11 mouse cellular contexts compared by ENCODE assay signal in genomic region chr6:135228465-135228941, GRCm38 (mm10). TPM values are rescaled to one million over a fixed set of nuclear protein-coding genes. Genes with fewer than 3 reads are reported as not detected.
DNase-seq lines count a peak whose midpoint lies in the region; ATAC-seq and TF ChIP-seq lines count a peak whose summit lies in the region.
"Had no signal": no experiment of that assay in that cellular context is flagged by ENCODE, and none has a peak within 500 bp of the region (broad histone marks: within the 10 kb centered on the region; RNA-seq: fewer than 3 reads in every experiment).

No protein-coding gene starts in this region.

- no peaks in the 10 kb centered on the region for H3K27me3 ChIP-seq in Patski
- no peaks in the 10 kb centered on the region for H3K27me3 ChIP-seq in embryonic facial prominence, embryonic 14.5 days (replicated peaks; ENCODE audit: control insufficient read depth, insufficient read depth, low read length)
- H3K27me3 ChIP-seq: embryonic facial prominence, embryonic 12.5 days; limb, embryonic 13.5 days had no signal

- CTCF ChIA-PET in Patski (lab: Charles Lee), result no interaction called here

- H3K4me1 ChIP-seq in embryonic facial prominence, embryonic 14.5 days (ENCODE audit: control insufficient read depth, insufficient read depth, low read length), result peaks cover 7% of the 10 kb centered on the region; the same call in 1 of the 2 replicates

- peak; percentile 53 for ATAC-seq in Patski
- 0 out of 2 replicates have a peak, but pooled peaks have one; percentile 47 for ATAC-seq in embryonic facial prominence, embryonic 14.5 days (ENCODE audit: low read depth)
- peak; percentile 23; the same call in 1 of the 2 replicates for ATAC-seq in megakaryocyte-erythroid progenitor cell, adult 5-6 weeks (replicated peaks; ENCODE audit: low FRiP score, low TSS enrichment, poor library complexity, severe bottlenecking)

- POLR2A ChIA-PET in Patski (lab: Charles Lee), result no interaction called here

- TF ChIP-seq CTCF in layer of hippocampus, adult 2 months (conservative IDR thresholded peaks at IDR 0.05), result no peak
- no peak for TF ChIP-seq CTCF in Patski (IDR thresholded peaks at IDR 0.05)

- no peak overlapping the region for H3K4me3 ChIP-seq in layer of hippocampus, adult 2 months
- no peak overlapping the region for H3K4me3 ChIP-seq in embryonic facial prominence, embryonic 14.5 days (ENCODE audit: low read depth, low read length)
- H3K4me3 ChIP-seq: embryonic facial prominence, embryonic 12.5 days; limb, embryonic 13.5 days had no signal

- H3K9me3 ChIP-seq in embryonic facial prominence, embryonic 14.5 days (ENCODE audit: control insufficient read depth, low read length), result no peaks in the 10 kb centered on the region
- H3K9me3 ChIP-seq: embryonic facial prominence, embryonic 12.5 days; limb, embryonic 13.5 days had no signal

- peaks cover 46% of the 10 kb centered on the region for H3K36me3 ChIP-seq in embryonic facial prominence, embryonic 14.5 days (ENCODE audit: control insufficient read depth, insufficient read depth, low read length)

- no peak overlapping the region for H3K9ac ChIP-seq in embryonic facial prominence, embryonic 14.5 days (ENCODE audit: low read depth, low read length)
- H3K9ac ChIP-seq: embryonic facial prominence, embryonic 12.5 days; limb, embryonic 13.5 days had no signal

- H3K27ac ChIP-seq in layer of hippocampus, adult 2 months, result peak overlapping the region; percentile 60
- H3K27ac ChIP-seq in embryonic facial prominence, embryonic 14.5 days (replicated peaks; ENCODE audit: low read depth, low read length), result no peak overlapping the region
- H3K27ac ChIP-seq: embryonic facial prominence, embryonic 12.5 days; limb, embryonic 13.5 days had no signal

- 61% methylated on average over 10 of the region's 10 CpGs for WGBS in embryonic facial prominence, embryonic 14.5 days

- in situ Hi-C loops in Patski (cut with MboI; ENCODE audit: low pct_unique_long_range_greater_than_20kb), result loop anchor here (25.0 kb wide), 1 partner anchor 909 kb away; no protein-coding TSS in a partner anchor

- H3K4me2 ChIP-seq in embryonic facial prominence, embryonic 14.5 days (ENCODE audit: low read depth, low read length), result no peak overlapping the region
- H3K4me2 ChIP-seq: embryonic facial prominence, embryonic 12.5 days; limb, embryonic 13.5 days had no signal

- DNase-seq in layer of hippocampus, adult 2 months (ENCODE audit: low spot score in 2 of 2), result no peak
- DNase-seq in layer of hippocampus, adult 11-12 months (ENCODE audit: low spot score), result no peak
- no peak for DNase-seq in Patski (ENCODE audit: low read depth, low spot score)
- DNase-seq in embryonic facial prominence, embryonic 14.5 days (ENCODE audit: low spot score), result no peak
- no peak for DNase-seq in adrenal gland, postnatal 14 days
- no peak for DNase-seq in gastrocnemius, postnatal 4 days (ENCODE audit: low spot score in 2 of 2)
- DNase-seq in urinary bladder, postnatal 36 days (ENCODE audit: low spot score in 2 of 2), result no peak
- DNase-seq: heart, postnatal 10 days had no signal

RNA-seq across cellular contexts. Expression of gene Gsg1, which starts 25.6 kb away (rescaled TPM):
- under 1 TPM in 1 of 2 experiments, not detected in 1; 0.47 TPM for total RNA-seq in layer of hippocampus, adult 2 months (2021)
- 0.05 TPM for polyA plus RNA-seq in Patski (2021)
- polyA plus RNA-seq in embryonic facial prominence, embryonic 14.5 days (2014; fragmentation: Nextera tagmentation; extraction: Ambion mirVana), result 0.93 and 1.3 TPM in 2 replicates
- total RNA-seq in megakaryocyte-erythroid progenitor cell, adult 5-6 weeks (2014; fragmentation: Nextera tagmentation), result not detected in 2 replicates
- not detected in 2 replicates for total RNA-seq in megakaryocyte-erythroid progenitor cell, adult 5-6 weeks (2017)
- not detected in 2 replicates for total RNA-seq in adrenal gland, postnatal 14 days (2021)
- total RNA-seq in gastrocnemius, postnatal 4 days (2021), result 1 to 10 TPM in 1 of 2 experiments, under 1 TPM in 1; 0.78 to 1.1 TPM

RNA-seq across cellular contexts. Expression of gene Hebp1, which starts 30.7 kb away (rescaled TPM):
- 10 to 100 TPM; 74.1 to 79.1 TPM for total RNA-seq in layer of hippocampus, adult 2 months (2021)
- polyA plus RNA-seq in Patski (2021), result 5.2 TPM
- polyA plus RNA-seq in embryonic facial prominence, embryonic 14.5 days (2014; fragmentation: Nextera tagmentation; extraction: Ambion mirVana), result 7.4 and 12.2 TPM in 2 replicates
- total RNA-seq in megakaryocyte-erythroid progenitor cell, adult 5-6 weeks (2014; fragmentation: Nextera tagmentation), result 109 and 112 TPM in 2 replicates
- total RNA-seq in megakaryocyte-erythroid progenitor cell, adult 5-6 weeks (2017), result 109 and 149 TPM in 2 replicates
- total RNA-seq in adrenal gland, postnatal 14 days (2021), result 26.4 and 46.0 TPM in 2 replicates
- total RNA-seq in gastrocnemius, postnatal 4 days (2021), result 10 to 100 TPM; 20.7 to 30.2 TPM

RNA-seq across cellular contexts. Expression of gene Fam234b, which starts 30.7 kb away (rescaled TPM):
- 100 to 1,000 TPM; 161 to 166 TPM for total RNA-seq in layer of hippocampus, adult 2 months (2021)
- 16.8 TPM for polyA plus RNA-seq in Patski (2021)
- polyA plus RNA-seq in embryonic facial prominence, embryonic 14.5 days (2014; fragmentation: Nextera tagmentation; extraction: Ambion mirVana), result 21.0 and 23.7 TPM in 2 replicates
- 57.4 and 66.3 TPM in 2 replicates for total RNA-seq in megakaryocyte-erythroid progenitor cell, adult 5-6 weeks (2014; fragmentation: Nextera tagmentation)
- 32.6 and 51.1 TPM in 2 replicates for total RNA-seq in megakaryocyte-erythroid progenitor cell, adult 5-6 weeks (2017)
- total RNA-seq in adrenal gland, postnatal 14 days (2021), result 28.7 and 29.4 TPM in 2 replicates
- total RNA-seq in gastrocnemius, postnatal 4 days (2021), result 1 to 10 TPM; 6.0 to 6.5 TPM
